Mouse (Mus musculus): ENCODE results near the gene Rflna.

Gene Rflna

GRCm38 (mm10) chr5:125052603-125053488, 49.8 kb downstream of the Rflna start:
- peak; percentile 91 to 92 for DNase-seq (ENCODE audit: low spot score in 2 of 2)

- no peak for DNase-seq (ENCODE audit: low spot score in 2 of 2)
Observed at GRCm38 (mm10) chr5:125053661-125054060, 50.6 kb downstream of the Rflna start.

DNA sequence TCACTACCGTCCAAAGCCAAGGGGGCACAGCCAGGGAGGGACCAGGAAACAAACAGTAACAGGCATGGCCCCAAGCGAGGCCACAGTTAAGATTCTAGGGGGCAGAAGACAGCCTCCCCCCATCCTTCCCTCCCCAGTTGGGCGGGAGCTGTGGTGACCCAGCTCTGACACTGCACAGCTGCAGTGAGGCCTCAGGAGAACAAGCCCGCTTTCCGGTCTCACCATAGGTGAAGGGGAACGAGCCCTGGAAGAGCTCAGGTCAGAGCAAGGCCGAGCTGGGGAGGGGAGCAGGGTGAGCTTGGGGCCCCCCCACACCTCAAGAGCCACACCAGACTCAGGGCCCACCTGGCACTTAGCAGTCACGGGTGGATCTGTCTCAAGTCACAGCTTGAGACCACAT, 52.9 kb downstream of the Rflna start:
- no peak for DNase-seq (ENCODE audit: low spot score in 2 of 2)

DNA sequence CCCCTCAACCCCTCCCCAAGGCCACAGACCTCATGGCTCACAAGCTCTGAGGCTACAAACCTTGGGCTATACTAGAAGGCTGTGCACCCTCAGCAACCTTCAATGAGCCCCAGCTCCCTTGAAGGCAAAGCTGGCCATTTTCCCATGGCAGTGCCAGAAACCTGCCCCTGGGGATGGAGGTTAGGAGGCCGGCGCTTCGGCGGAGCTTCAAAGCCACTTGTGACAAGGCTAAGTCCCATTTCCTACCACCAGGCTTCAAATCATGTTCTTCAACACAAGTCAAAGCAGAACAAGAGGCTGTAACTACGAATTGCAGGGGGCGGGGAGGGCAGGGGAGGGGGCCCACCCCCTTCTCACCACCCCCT, 53.3 kb downstream of the Rflna start:
- DNase-seq (ENCODE audit: low spot score in 2 of 2) = no peak

DNA sequence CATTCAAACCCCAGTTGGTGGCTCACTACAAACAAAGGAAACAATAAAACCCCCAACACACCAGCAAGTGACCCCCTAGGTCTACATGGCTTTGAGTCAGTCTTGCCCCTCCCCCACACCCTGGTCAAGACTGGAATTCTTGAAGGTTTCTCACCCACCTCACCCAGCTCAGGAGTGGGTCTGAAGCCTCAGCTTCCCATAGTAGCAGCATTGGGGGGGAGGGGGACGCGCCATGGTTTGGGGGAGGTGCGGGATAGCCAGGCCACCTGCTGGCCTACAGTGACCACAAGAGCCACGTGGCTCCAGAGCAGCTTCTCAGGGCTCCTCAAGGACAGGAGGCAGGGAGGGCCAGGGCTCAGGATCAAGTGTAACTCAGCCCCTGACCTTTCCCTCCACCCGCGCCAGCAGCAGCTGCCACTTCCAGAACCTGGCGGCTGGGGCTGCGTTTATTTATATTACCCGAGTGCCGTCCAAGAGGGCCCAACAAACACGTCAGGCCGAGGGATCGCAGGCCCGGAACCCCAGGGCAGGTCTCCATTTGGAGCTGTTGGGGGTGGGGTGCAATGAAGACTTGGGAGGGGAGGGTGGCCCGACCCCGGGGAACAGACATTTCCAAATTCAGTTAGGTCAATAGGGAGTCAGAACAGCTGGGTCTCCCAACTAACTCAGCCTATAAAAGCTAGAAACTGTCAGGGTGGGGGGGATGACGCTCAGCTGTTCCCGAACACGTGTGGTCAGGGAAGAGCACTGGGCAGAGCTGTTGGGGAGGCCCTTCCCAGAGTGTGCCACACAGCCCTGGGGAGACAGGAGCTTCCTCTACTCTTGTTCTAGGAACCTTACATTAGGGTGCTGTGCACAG, 53.9 kb downstream of the Rflna start:
- peak; percentile 82 to 87 for DNase-seq (ENCODE audit: low spot score in 2 of 2)

DNA sequence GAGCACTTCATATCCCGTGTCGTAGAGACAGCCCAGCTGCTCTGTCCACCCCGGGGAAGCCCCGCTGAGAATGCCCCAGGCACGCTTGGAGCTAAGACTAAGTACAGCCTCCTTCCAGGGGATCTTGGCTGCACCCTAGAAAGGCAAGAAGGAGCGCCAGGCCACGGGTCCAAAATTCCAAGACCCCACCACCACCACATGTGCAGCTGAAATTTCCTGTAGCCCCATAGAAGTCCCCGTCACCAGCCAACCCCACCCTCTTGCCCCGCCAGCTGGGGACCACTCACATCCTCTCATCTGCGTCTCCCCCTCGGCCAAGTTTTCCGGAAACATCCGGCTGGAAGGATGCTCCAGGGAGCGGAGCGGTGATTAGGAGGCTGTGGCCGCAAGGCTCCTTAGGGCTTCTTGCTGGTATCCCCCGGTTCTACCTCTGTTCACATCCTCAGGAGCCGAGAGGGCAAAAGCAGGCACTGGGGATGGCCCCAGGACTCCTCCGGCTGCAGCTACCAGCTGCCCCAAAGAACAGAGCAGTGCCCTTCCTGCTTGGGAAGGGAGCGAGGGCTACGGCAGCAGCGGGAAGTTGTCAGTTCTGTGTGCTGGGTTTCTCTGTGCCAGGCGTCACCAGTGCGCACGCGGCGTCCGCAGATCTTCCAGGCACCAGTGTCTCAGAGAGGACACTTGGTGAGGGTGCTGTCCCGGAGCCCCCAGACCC, 54.7 kb downstream of the Rflna start:
- DNase-seq (ENCODE audit: low spot score in 2 of 2) = peak; percentile 79

DNA sequence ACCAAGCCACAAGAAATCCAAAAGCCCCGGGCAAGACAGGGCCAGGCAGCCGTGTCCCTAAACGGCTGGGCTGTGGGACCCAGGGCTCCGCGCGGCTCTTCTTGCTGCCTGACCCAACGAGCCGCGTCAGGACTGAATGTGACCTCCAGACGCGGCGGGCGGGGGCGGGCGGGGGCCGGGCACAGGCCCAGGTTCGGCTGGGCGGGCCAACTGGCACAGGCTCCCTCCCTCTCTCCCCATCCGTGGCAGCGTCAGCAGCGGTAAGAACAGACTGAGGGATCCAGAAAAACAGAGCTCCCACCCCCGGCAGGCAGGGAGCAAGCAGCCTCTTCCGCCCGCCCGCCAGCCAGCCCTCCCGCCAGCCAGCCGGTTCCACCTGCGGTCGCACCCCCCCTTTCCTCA, 55.2 kb downstream of the Rflna start:
- DNase-seq (ENCODE audit: low spot score in 2 of 2) = peak; percentile 79 to 86
